In genomic region chr7:105547970-105548369, GRCm38 (mm10) we compare ENCODE assay signal across 25 mouse cellular contexts. TPM values are rescaled to one million over a fixed set of nuclear protein-coding genes. Genes with fewer than 3 reads are reported as not detected.
"Had no signal": no experiment of that assay in that cellular context is flagged by ENCODE, and none has a peak within 500 bp of the region (broad histone marks: within the 10 kb centered on the region; RNA-seq: fewer than 3 reads in every experiment).

No protein-coding gene starts in this region.

- H3K27ac ChIP-seq: intestine, embryonic 15.5 days; kidney, embryonic 15.5 days; layer of hippocampus, adult 2 months; limb, embryonic 10.5 days; limb, embryonic 13.5 days; liver, embryonic 12.5 days; liver, embryonic 15.5 days; lung, embryonic 15.5 days; midbrain, embryonic 12.5 days; midbrain, embryonic 15.5 days; neural tube, embryonic 13.5 days; stomach, embryonic 15.5 days had no signal

- H3K4me1 ChIP-seq: intestine, embryonic 15.5 days; kidney, embryonic 15.5 days; liver, embryonic 12.5 days; liver, embryonic 15.5 days; lung, embryonic 15.5 days; midbrain, embryonic 12.5 days; midbrain, embryonic 15.5 days; neural tube, embryonic 13.5 days; stomach, embryonic 15.5 days had no signal

- H3K9ac ChIP-seq: intestine, embryonic 15.5 days; kidney, embryonic 15.5 days; limb, embryonic 13.5 days; liver, embryonic 12.5 days; liver, embryonic 15.5 days; lung, embryonic 15.5 days; midbrain, embryonic 12.5 days; midbrain, embryonic 15.5 days; neural tube, embryonic 13.5 days; stomach, embryonic 15.5 days had no signal

- H3K36me3 ChIP-seq: intestine, embryonic 15.5 days; kidney, embryonic 15.5 days; limb, embryonic 10.5 days; limb, embryonic 13.5 days; liver, embryonic 12.5 days; liver, embryonic 15.5 days; lung, embryonic 15.5 days; midbrain, embryonic 12.5 days; midbrain, embryonic 15.5 days; neural tube, embryonic 13.5 days; stomach, embryonic 15.5 days had no signal

- DNase-seq: kidney, adult 11 months; kidney, adult 8-10 months; kidney, postnatal 14 days; layer of hippocampus, adult 9-11 months; liver; lung, postnatal 36 days; right cerebral cortex, postnatal 14 days; right cerebral cortex, postnatal 4 days; thymus, adult 18-20 months; thymus, postnatal 36 days had no signal

- H3K27me3 ChIP-seq: intestine, embryonic 15.5 days; kidney, embryonic 15.5 days; limb, embryonic 13.5 days; liver, embryonic 12.5 days; liver, embryonic 15.5 days; lung, embryonic 15.5 days; midbrain, embryonic 15.5 days; neural tube, embryonic 13.5 days; stomach, embryonic 15.5 days had no signal

- H3K9me3 ChIP-seq: intestine, embryonic 15.5 days; kidney, embryonic 15.5 days; limb, embryonic 10.5 days; limb, embryonic 13.5 days; liver, embryonic 12.5 days; liver, embryonic 15.5 days; lung, embryonic 15.5 days; midbrain, embryonic 12.5 days; midbrain, embryonic 15.5 days; neural tube, embryonic 13.5 days; stomach, embryonic 15.5 days had no signal

- ATAC-seq: intestine, embryonic 15.5 days; liver, embryonic 12.5 days; midbrain, embryonic 15.5 days had no signal

- H3K4me2 ChIP-seq: intestine, embryonic 15.5 days; kidney, embryonic 15.5 days; limb, embryonic 13.5 days; liver, embryonic 12.5 days; liver, embryonic 15.5 days; lung, embryonic 15.5 days; midbrain, embryonic 12.5 days; midbrain, embryonic 15.5 days; neural tube, embryonic 13.5 days; stomach, embryonic 15.5 days had no signal

- H3K4me3 ChIP-seq: intestine, embryonic 15.5 days; kidney, embryonic 15.5 days; layer of hippocampus, adult 2 months; limb, embryonic 10.5 days; limb, embryonic 13.5 days; liver, embryonic 12.5 days; liver, embryonic 15.5 days; lung, embryonic 15.5 days; midbrain, embryonic 12.5 days; midbrain, embryonic 15.5 days; myocyte; neural tube, embryonic 13.5 days; stomach, embryonic 15.5 days had no signal

RNA-seq across cellular contexts. Expression of gene Hpx, which starts 52.0 kb away (rescaled TPM):
- total RNA-seq: layer of hippocampus, postnatal 25 days; neutrophil, adult 5-6 weeks had no signal
- polyA plus RNA-seq: limb, embryonic 10.5 days had no signal
